Mouse (Mus musculus) hindbrain, embryonic 14.5 days (tissue): ENCODE results near the gene Lime1. TPM values are rescaled to one million over a fixed set of nuclear protein-coding genes. Genes with fewer than 3 reads are reported as not detected.

Experiments used
- ATAC-seq: fragments of 200-750 bp; cut with Nextera tagmentation; 2 replicates; pipeline ENCODE4 v1.8.0; 2017; ENCODE audit warnings: moderate number of reproducible peaks, mild to moderate bottlenecking, moderate TSS enrichment, moderate library complexity; ENCODE audit not compliant: low FRiP score
- DNase-seq: peaks from one replicate; pipeline ENCODE4 v3.0.0-alpha.2; 2015; ENCODE audit warnings: low spot score
- H3K27ac ChIP-seq: fragments of 300-500 bp; sonication (generic); 2 replicates; pipeline ENCODE4 v1.5.1; 2014; ENCODE audit warnings: mild to moderate bottlenecking, moderate library complexity
- H3K27me3 ChIP-seq: fragments of 300-500 bp; sonication (generic); 2 replicates; pipeline ENCODE4 v1.6.1; 2014; ENCODE audit warnings: mild to moderate bottlenecking, low read length, mixed read lengths; ENCODE audit not compliant: control insufficient read depth, insufficient read depth
- H3K36me3 ChIP-seq: fragments of 300-500 bp; sonication (generic); replicated peaks from 2 replicates; pipeline ENCODE4 v1.6.1; 2014; ENCODE audit not compliant: control insufficient read depth, insufficient read depth
- H3K4me1 ChIP-seq: fragments of 300-500 bp; sonication (generic); replicated peaks from 2 replicates; pipeline ENCODE4 v1.6.1; 2014; ENCODE audit warnings: antibody characterized with exemption, low read length, mixed read lengths; ENCODE audit not compliant: control insufficient read depth, insufficient read depth
- H3K4me2 ChIP-seq: fragments of 300-500 bp; sonication (generic); replicated peaks from 2 replicates; pipeline ENCODE4 v1.6.1; 2014; ENCODE audit warnings: mild to moderate bottlenecking, moderate library complexity
- H3K4me3 ChIP-seq: fragments of 300-500 bp; sonication (generic); replicated peaks from 2 replicates; pipeline ENCODE4 v1.5.1; 2014; ENCODE audit warnings: mild to moderate bottlenecking, low read length
- H3K9ac ChIP-seq: fragments of 300-500 bp; sonication (generic); 2 replicates; pipeline ENCODE4 v1.6.1; 2014
- H3K9me3 ChIP-seq: fragments of 300-500 bp; sonication (generic); 2 replicates; pipeline ENCODE4 v1.6.1; 2016; ENCODE audit warnings: low read length; ENCODE audit not compliant: control insufficient read depth
- WGBS: fragments of 180-500 bp; shearing (Covaris S2); extraction: QIAGEN DNeasy Blood & Tissue Kit; methylation state at CpG from one replicate; pipeline ENCODE4 v1.1.7; 2014; 5-methylcytosine and 5-hydroxymethylcytosine counted together
- polyA plus RNA-seq: library from polyadenylated mRNA; unstranded; fragments of >200 nt; fragmentation: Nextera tagmentation; extraction: Ambion mirVana; gene quantifications from 2 replicates; pipeline ENCODE4 v1.2.1, GENCODE M21; 2014

The Lime1 gene
- polyA plus RNA-seq, 1 experiment from 2014 or later, result 39.7 TPM

GRCm38 (mm10) chr2:181401497-181401896 lies 21.6 kb downstream of the Lime1 start:
- DNase-seq (no peak), ATAC-seq (no peak)
- H3K9ac ChIP-seq, result no peak overlapping the region
- no peaks in the 10 kb centered on the region for H3K4me1 ChIP-seq
- H3K36me3 ChIP-seq, result no peaks in the 10 kb centered on the region
- WGBS, result 26% methylated on average over 1 of the region's 1 CpGs
- H3K9me3 ChIP-seq, result no peaks in the 10 kb centered on the region
- H3K4me3 ChIP-seq, result no peak overlapping the region
- H3K4me2 ChIP-seq, result no peak overlapping the region
- H3K27me3 ChIP-seq, result no peaks in the 10 kb centered on the region
- H3K27ac ChIP-seq, result no peak overlapping the region

GRCm38 (mm10) chr2:181403722-181404121 lies 23.8 kb downstream of the Lime1 start:
- no peaks in the 10 kb centered on the region for H3K9me3 ChIP-seq
- no peaks in the 10 kb centered on the region for H3K36me3 ChIP-seq
- H3K9ac ChIP-seq, result no peak overlapping the region
- 95% methylated on average over 3 of the region's 3 CpGs for WGBS
- no peaks in the 10 kb centered on the region for H3K27me3 ChIP-seq
- no peak for DNase-seq
- no peak overlapping the region for H3K4me3 ChIP-seq
- ATAC-seq, result no peak
- H3K4me2 ChIP-seq, result no peak overlapping the region
- H3K4me1 ChIP-seq, result no peaks in the 10 kb centered on the region
- no peak overlapping the region for H3K27ac ChIP-seq

- Histone ChIP-seq H3K36me3 (no peaks in the 10 kb centered on the region), H3K27me3 (no peaks in the 10 kb centered on the region), H3K9me3 (no peaks in the 10 kb centered on the region), H3K9ac (no peak overlapping the region), H3K4me1 (0 out of 2 replicates have a peak, but pooled peaks cover 3% of the 10 kb centered on the region), H3K4me2 (no peak overlapping the region), H3K4me3 (no peak overlapping the region), H3K27ac (no peak overlapping the region)
- DNase-seq (no peak), ATAC-seq (no peak)
- 88% methylated on average over 7 of the region's 7 CpGs for WGBS
Measured at GRCm38 (mm10) chr2:181409643-181410042, 29.8 kb downstream of the Lime1 start.

- Histone ChIP-seq H3K27me3 (no peaks in the 10 kb centered on the region), H3K9ac (peak overlapping the region; percentile 29; the same call in 1 of the 2 replicates)
Measured at GRCm38 (mm10) chr2:181410760-181411473, 31.0 kb downstream of the Lime1 start.

GRCm38 (mm10) chr2:181413141-181413540 lies 33.3 kb downstream of the Lime1 start:
- 44% methylated on average over 2 of the region's 2 CpGs for WGBS
- ATAC-seq, result no peak
- 0 out of 2 replicates have a peak, but pooled peaks cover 3% of the 10 kb centered on the region for H3K4me1 ChIP-seq
- H3K9ac ChIP-seq, result no peak overlapping the region
- no peaks in the 10 kb centered on the region for H3K27me3 ChIP-seq
- H3K9me3 ChIP-seq, result no peaks in the 10 kb centered on the region
- H3K36me3 ChIP-seq, result no peaks in the 10 kb centered on the region
- H3K4me3 ChIP-seq, result no peak overlapping the region
- no peak overlapping the region for H3K4me2 ChIP-seq
- DNase-seq, result no peak
- H3K27ac ChIP-seq, result no peak overlapping the region

More at GRCm38 (mm10) chr2:181410760-181411473, 31.0 kb downstream of the Lime1 start:
- Histone ChIP-seq H3K4me3 (no peak overlapping the region), H3K27ac (peak overlapping the region; percentile 52), H3K36me3 (no peaks in the 10 kb centered on the region), H3K9me3 (no peaks in the 10 kb centered on the region), H3K4me2 (no peak overlapping the region), H3K4me1 (0 out of 2 replicates have a peak, but pooled peaks cover 3% of the 10 kb centered on the region)
- ATAC-seq (peak; percentile 81), DNase-seq (peak; percentile 75)
- WGBS, result 41% methylated on average over 4 of the region's 4 CpGs

GRCm38 (mm10) chr2:181415945-181416344 lies 36.1 kb downstream of the Lime1 start:
- no peaks in the 10 kb centered on the region for H3K27me3 ChIP-seq
- WGBS, result 54% methylated on average over 3 of the region's 3 CpGs
- H3K4me3 ChIP-seq, result no peak overlapping the region
- H3K36me3 ChIP-seq, result no peaks in the 10 kb centered on the region
- no peaks in the 10 kb centered on the region for H3K9me3 ChIP-seq
- H3K9ac ChIP-seq, result no peak overlapping the region
- DNase-seq, result no peak
- H3K27ac ChIP-seq, result no peak overlapping the region
- no peak for ATAC-seq
- 0 out of 2 replicates have a peak, but pooled peaks cover 2% of the 10 kb centered on the region for H3K4me1 ChIP-seq
- no peak overlapping the region for H3K4me2 ChIP-seq

- 87% methylated on average over 7 of the region's 7 CpGs for WGBS
Measured at GRCm38 (mm10) chr2:181419359-181419758, 39.5 kb downstream of the Lime1 start.

GRCm38 (mm10) chr2:181420426-181420825 lies 40.5 kb downstream of the Lime1 start:
- H3K4me3 ChIP-seq, result no peak overlapping the region
- H3K9ac ChIP-seq, result no peak overlapping the region
- H3K9me3 ChIP-seq, result no peaks in the 10 kb centered on the region
- ATAC-seq (no peak), DNase-seq (no peak)
- H3K27ac ChIP-seq, result no peak overlapping the region
- peaks cover 18% of the 10 kb centered on the region for H3K36me3 ChIP-seq
- H3K4me2 ChIP-seq, result no peak overlapping the region
- H3K27me3 ChIP-seq, result no peaks in the 10 kb centered on the region
- WGBS, result 86% methylated on average over 4 of the region's 4 CpGs
- H3K4me1 ChIP-seq, result no peaks in the 10 kb centered on the region

More at GRCm38 (mm10) chr2:181419359-181419758, 39.5 kb downstream of the Lime1 start:
- H3K4me2 ChIP-seq, result no peak overlapping the region
- H3K36me3 ChIP-seq, result peaks cover 18% of the 10 kb centered on the region
- no peak overlapping the region for H3K27ac ChIP-seq
- ATAC-seq (no peak), DNase-seq (no peak)
- H3K27me3 ChIP-seq, result no peaks in the 10 kb centered on the region
- H3K9ac ChIP-seq, result no peak overlapping the region
- no peaks in the 10 kb centered on the region for H3K9me3 ChIP-seq
- H3K4me3 ChIP-seq, result no peak overlapping the region
- no peaks in the 10 kb centered on the region for H3K4me1 ChIP-seq

- WGBS, result 82% methylated on average over 4 of the region's 4 CpGs
- Histone ChIP-seq H3K9ac (no peak overlapping the region), H3K36me3 (peaks cover 18% of the 10 kb centered on the region), H3K4me2 (no peak overlapping the region), H3K4me3 (no peak overlapping the region), H3K27ac (no peak overlapping the region), H3K4me1 (no peaks in the 10 kb centered on the region), H3K27me3 (no peaks in the 10 kb centered on the region), H3K9me3 (no peaks in the 10 kb centered on the region)
- ATAC-seq, result no peak
- no peak for DNase-seq
Measured at GRCm38 (mm10) chr2:181420903-181421638, 41.2 kb downstream of the Lime1 start.
